Mouse (Mus musculus): ENCODE data around the gene Fam206a.

- no peak for TF ChIP-seq CTCF (conservative IDR thresholded peaks at IDR 0.05; ENCODE audit: insufficient read depth, insufficient read length, low read depth, low read length)
- no peak for TF ChIP-seq POLR2A (IDR thresholded peaks at IDR 0.05; ENCODE audit: low read depth, low read length)
These were observed 53.8 kb downstream of the Fam206a start for GRCm38 (mm10) chr4:56855935-56856334.
